Mouse (Mus musculus) ES-Bruce4 (cell line): ENCODE results near the gene Ndufa13. TPM values are rescaled to one million over a fixed set of nuclear protein-coding genes. Genes with fewer than 3 reads are reported as not detected.

Experiments
- H3K27ac ChIP-seq: 2 replicates; pipeline ENCODE4 v1.5.1; 2012; ENCODE audit warnings: low read length, inconsistent platforms; ENCODE audit not compliant: insufficient read depth
- H3K27me3 ChIP-seq: 2 replicates; pipeline ENCODE4 v1.6.1; 2012; ENCODE audit warnings: mild to moderate bottlenecking, low read length, inconsistent platforms; ENCODE audit not compliant: control insufficient read depth, poor library complexity, insufficient read depth, severe bottlenecking
- H3K36me3 ChIP-seq: 2 replicates; pipeline ENCODE4 v1.6.1; 2012; ENCODE audit warnings: inconsistent platforms, mild to moderate bottlenecking, low read length, moderate library complexity; ENCODE audit not compliant: control insufficient read depth, poor library complexity, insufficient read depth, severe bottlenecking
- H3K4me1 ChIP-seq: one replicate; pipeline ENCODE4 v1.8.1; 2011; ENCODE audit warnings: low read length; ENCODE audit not compliant: control insufficient read depth, insufficient read depth
- H3K4me3 ChIP-seq: 2 replicates; pipeline ENCODE4 v1.5.1; 2011; ENCODE audit warnings: low read depth, mild to moderate bottlenecking, low read length
- H3K9ac ChIP-seq: 2 replicates; pipeline ENCODE4 v1.6.1; 2012; ENCODE audit warnings: low read depth, mild to moderate bottlenecking, inconsistent platforms; ENCODE audit not compliant: poor library complexity, severe bottlenecking
- H3K9me3 ChIP-seq: replicated peaks from 2 replicates; pipeline ENCODE4 v1.6.1; 2012; ENCODE audit warnings: mild to moderate bottlenecking, low read length, inconsistent platforms; ENCODE audit not compliant: control insufficient read depth, poor library complexity, insufficient read depth, severe bottlenecking
- CTCF ChIP-seq: IDR thresholded peaks from one replicate; pipeline ENCODE4 v1.8.1; 2011; ENCODE audit warnings: low read depth, low read length
- EP300 ChIP-seq: IDR thresholded peaks from 2 replicates; pipeline ENCODE4 v1.6.1; 2011; ENCODE audit warnings: low read depth, low read length; ENCODE audit not compliant: insufficient read depth
- POLR2A ChIP-seq: IDR thresholded peaks from one replicate; pipeline ENCODE4 v1.8.1; 2011; ENCODE audit warnings: low read length; ENCODE audit not compliant: insufficient read depth
- polyA plus RNA-seq: library from polyadenylated mRNA; stranded (reverse); fragments of >200 nt; gene quantifications from 2 replicates; pipeline ENCODE4 v1.2.4, GENCODE M21; 2011; ENCODE audit warnings: low read depth; ENCODE audit not compliant: missing spikeins, insufficient read depth, insufficient read length

The Ndufa13 gene
- polyA plus RNA-seq, 1 experiment: 70.8 TPM

DNA sequence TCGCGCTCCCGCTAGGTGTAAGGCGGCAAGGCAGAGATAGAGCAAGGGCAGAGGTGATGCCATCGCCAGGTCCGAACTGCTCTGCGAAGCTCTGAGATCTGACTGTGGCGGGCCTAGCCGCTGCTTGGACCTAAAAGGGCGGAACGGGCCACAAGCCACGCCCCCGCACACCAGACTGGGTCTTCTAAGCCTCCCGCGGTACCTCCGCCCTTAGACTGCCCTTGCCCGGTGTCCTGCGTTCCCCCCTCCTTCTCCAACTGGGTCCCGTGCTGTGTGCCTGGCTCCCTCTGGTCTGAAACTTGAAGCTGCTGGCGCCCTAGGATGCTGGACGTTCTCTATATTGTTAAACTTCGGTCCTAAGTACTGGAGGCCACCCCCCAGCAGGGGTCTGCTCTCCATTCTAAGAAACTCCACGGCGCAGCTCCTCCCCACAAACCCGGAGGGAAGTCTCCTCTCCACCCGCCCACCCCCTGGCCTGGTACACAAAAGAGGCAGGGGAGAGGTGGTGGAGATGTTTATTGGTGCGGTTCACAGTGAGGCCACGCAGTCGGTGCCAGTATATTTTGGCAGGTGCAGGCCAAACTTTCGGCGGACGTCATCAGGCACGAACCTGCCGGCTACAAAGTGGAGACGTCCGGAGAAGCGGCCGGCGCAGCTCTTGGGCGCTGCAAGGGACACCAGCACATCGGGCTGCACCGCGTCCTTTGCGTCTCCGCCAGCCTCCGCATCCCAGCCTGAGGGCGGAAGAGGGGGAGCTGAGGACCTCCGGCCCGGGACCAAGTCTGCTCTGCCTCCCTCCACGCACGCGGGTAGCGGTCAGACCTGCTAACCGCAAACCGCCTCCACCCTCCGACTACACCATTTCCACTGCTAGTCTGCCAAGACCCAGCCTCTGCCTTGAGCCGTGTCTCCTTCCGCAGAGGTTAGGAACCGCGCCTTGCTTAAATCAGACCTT is 14.8 kb downstream of the Ndufa13 start, which contains the start of gene Cilp2:
Gene Cilp2, minus strand, starts transcription at position 399 of the 955 bp plus-strand sequence.
- H3K9me3 ChIP-seq: no peaks in the 10 kb centered on the region
- H3K4me3 ChIP-seq: peak within 1 kb of the TSS; percentile 51
- TF ChIP-seq EP300 (0 out of 2 replicates have a peak, but pooled peaks have one; percentile 15), POLR2A (no peak), CTCF (no peak)
- no peaks in the 10 kb centered on the region for H3K4me1 ChIP-seq
- no peak within 1 kb of the TSS for H3K27ac ChIP-seq
- peak within 1 kb of the TSS; percentile 13 for H3K9ac ChIP-seq
- H3K27me3 ChIP-seq: 0 out of 2 replicates have a peak, but pooled peaks cover 2% of the 10 kb centered on the region
- no peaks in the 10 kb centered on the region for H3K36me3 ChIP-seq

DNA sequence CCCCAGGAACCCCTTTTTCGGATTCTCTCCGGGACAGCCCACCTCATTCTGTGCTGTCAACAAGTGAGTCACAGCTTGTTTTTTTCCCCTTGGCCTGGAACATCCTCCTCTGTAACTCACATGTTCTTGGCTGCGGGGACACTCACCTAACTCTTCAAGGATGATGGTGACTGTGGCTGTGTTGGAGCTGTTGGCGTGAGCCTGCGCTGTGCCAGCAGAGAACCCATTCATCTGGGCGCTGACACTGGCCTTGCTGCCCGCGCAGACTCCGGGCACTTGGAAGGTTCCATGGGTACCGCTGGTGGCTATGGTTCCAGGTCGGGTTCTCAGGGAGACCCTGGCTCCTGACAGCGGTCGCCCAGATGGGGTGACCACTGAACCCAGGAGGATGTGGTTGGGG is 18.2 kb downstream of the Ndufa13 start:
- Histone ChIP-seq H3K4me1 (no peaks in the 10 kb centered on the region), H3K36me3 (no peaks in the 10 kb centered on the region), H3K9ac (no peak overlapping the region), H3K27ac (no peak overlapping the region), H3K27me3 (peaks cover 17% of the 10 kb centered on the region), H3K9me3 (no peaks in the 10 kb centered on the region), H3K4me3 (no peak overlapping the region)
- TF ChIP-seq POLR2A (no peak), CTCF (no peak), EP300 (no peak)

DNA sequence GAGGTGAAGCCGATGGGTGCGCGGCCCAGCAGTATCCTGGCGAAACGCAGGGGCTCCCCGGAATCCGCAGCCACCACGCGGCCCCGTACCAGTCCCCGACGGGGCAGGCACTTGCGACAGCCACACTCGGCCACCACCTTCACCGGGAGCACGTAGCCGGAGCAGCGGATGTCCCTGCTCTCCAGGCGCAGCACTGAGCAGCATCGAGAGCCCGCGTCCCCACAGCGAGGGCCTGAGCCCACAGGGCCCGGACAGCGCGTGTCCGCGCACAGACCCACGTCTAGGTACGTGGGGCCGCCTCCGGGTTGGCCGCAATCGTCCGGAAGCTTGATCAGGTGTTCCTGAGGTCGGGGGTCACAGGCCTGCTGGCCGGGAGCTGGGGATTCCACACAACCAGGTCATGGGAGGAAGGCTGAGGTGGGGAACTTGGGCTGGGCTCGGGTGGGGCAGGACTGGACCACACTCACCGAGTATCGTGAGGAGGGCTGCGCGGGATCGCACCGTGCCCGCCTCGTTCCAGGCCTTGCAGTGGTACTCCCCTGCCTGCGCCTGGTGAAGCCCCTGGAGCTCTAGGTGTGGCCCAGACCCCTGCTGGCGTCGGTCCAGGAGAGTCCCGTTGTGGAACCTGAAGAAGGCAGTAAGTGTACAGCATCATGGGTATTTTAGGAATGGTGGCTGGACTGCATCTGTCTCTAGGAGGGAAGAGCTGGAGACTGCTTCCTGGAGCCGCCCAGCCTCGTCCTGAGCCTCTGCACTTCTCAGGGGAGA is 19.3 kb downstream of the Ndufa13 start:
- Histone ChIP-seq H3K4me3 (peak overlapping the region; percentile 54), H3K4me1 (no peaks in the 10 kb centered on the region), H3K27me3 (peaks cover 17% of the 10 kb centered on the region), H3K9ac (peak overlapping the region; percentile 39), H3K27ac (no peak overlapping the region), H3K9me3 (no peaks in the 10 kb centered on the region), H3K36me3 (no peaks in the 10 kb centered on the region)
- no peak for TF ChIP-seq CTCF
- no peak for TF ChIP-seq POLR2A
- TF ChIP-seq EP300: no peak

DNA sequence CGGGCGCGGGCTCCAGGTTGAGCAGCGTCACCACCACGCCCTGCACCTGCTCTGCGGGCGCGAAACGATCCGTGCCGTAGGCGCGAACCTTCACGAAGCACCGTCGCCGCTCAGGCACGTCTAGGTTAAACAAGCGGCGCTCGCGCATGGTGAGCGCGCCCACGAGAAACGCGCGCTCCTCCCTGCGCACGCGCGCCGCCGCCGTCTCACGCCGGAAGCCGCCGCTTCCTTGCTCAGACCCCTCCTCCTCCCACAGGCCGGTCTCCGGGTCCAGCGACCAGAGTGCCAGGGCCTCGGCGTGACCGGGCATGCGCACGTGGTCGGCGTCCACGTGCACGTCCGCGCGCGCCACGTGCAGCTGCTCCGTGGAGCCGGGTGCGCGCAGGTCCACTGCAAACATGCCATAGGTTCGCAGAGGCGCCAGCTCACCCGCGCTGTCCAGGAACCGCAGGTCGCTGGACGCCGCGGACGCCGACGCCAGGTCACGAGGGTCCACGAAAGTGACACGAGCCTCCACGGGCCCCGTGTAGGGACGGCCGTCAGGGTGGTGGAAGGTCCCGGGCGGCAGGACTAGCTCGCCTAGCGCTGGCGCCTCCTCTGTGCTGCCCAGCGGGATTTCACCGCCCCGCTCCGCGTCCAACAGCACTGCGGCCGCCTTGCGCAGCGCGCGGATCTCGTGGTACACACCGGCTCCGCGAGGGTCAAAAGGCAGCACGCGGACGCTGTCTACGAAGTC is 20.2 kb downstream of the Ndufa13 start:
- Histone ChIP-seq H3K27ac (no peak overlapping the region), H3K9me3 (no peaks in the 10 kb centered on the region), H3K9ac (peak overlapping the region; percentile 39), H3K4me3 (peak overlapping the region; percentile 54), H3K4me1 (no peaks in the 10 kb centered on the region), H3K36me3 (no peaks in the 10 kb centered on the region), H3K27me3 (peaks cover 17% of the 10 kb centered on the region)
- TF ChIP-seq POLR2A (no peak), EP300 (no peak)

DNA sequence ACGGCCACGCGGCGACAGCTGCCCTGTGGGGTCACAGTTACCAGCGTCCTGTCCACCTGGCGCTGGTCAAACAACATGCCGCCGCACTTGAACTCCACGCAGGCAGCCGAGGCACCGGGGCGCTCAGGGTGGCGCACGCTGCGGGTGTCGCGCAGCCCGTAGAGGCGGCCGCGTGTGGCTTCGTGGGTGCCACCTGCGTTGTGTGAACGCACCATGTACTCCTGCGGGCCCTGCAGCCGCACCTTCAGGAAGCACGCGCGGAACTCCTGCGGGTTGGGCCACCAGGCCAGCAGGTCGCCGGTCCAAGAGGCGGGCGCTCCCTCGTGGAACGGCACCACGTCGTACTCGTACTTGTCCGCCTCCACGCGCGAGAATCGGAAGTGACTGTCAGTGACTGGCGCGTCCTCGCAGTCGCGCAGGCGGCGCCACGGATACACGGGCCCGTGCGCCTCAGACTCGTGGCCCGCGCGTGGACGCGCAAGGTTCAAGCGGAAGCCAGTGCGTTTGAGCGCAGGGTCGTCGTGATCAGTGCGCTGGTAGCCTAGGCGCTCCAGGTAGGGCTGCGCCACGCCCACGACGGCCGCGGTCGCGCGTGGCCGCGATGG is 21.0 kb downstream of the Ndufa13 start:
- TF ChIP-seq POLR2A (no peak), CTCF (no peak), EP300 (no peak)
- Histone ChIP-seq H3K36me3 (no peaks in the 10 kb centered on the region), H3K4me3 (peak overlapping the region; percentile 54), H3K27ac (no peak overlapping the region), H3K9ac (peak overlapping the region; percentile 39), H3K9me3 (no peaks in the 10 kb centered on the region), H3K4me1 (no peaks in the 10 kb centered on the region), H3K27me3 (peaks cover 15% of the 10 kb centered on the region)
